Mouse (Mus musculus): Measurements from ENCODE around the gene Stra6l.
A peak's percentile ranks its signal among the peaks of the same experiment; 100 is the strongest.

The Stra6l gene

DNA sequence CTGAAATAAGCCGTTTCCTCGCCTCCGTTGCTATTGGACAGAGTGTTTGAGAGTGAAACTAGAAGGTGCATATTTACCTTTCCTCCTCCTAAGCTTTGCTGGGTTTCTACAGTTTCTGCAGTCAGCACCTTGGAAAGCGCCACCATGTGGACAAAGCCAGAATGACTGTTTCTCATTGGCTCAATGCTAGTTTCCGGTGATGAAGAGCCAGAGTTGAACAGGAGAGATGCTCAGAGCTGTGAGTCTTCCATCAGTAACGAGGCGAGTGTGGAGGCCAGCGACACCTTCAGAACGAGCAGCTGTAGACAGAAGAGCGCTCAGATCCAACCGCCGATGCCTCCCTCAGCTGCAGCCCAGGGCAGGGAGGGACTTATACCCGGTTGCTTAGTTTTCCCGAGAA is 4.1 kb upstream of the Stra6l start:
- DNase-seq (ENCODE audit: low read depth), result no peak

DNA sequence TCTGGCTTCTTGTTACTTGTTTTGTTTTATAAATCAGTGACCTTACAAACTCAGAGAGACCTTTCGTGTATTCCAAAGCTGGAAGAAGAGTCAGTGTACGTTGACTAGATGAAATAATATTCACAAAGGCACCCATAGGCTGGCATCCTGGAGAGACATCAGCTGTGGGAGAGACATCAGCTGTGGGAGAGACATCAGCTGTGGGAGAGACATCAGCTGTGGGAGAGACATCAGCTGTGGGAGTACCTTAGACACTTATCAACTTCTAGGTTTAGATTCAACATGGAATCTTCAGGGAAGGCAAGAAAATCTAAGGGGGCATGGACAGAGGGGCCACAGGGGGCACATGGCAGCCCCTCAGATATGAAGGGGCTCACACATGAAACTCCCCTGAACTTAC is 2.2 kb upstream of the Stra6l start:
- no peak for DNase-seq (ENCODE audit: low read depth)

DNA sequence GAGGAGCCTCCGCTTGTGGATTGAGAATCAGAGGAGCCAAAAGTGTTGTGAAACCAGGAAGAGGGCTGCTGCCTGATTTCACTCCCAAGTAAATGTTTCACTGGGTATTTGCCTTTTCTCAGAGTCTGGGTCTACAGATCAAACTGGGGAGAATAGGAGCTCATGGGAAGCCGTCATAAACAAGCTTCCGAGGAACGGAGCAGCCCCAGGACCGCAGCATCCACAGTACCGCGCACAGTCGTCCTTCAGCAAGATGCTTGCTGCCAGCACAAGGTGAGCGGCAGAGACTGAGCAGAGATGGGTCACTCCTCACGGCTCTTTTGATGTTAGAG is 327 bp downstream of the Stra6l start:
- no peak for DNase-seq (ENCODE audit: low read depth)

DNA sequence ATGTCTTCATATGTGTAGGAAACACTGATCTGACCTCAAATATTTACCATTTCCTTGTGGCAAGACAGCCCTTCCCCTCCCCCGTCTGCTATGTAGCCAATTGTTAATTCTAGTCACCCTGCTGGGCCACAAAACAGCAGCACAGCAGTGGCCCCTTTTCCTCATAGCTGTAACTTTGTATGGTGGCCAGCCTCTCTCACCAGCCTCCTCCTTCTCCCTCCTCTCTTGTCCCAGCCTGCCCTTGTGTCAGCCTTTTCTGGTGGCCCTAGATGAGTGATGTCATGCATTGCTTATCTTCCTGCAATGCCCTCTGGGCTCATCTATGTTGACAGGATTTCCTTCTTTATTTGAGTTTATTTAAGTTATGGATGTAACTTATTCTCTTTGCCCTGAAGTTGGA is 955 bp downstream of the Stra6l start:
- no peak for DNase-seq (ENCODE audit: low read depth)

DNA sequence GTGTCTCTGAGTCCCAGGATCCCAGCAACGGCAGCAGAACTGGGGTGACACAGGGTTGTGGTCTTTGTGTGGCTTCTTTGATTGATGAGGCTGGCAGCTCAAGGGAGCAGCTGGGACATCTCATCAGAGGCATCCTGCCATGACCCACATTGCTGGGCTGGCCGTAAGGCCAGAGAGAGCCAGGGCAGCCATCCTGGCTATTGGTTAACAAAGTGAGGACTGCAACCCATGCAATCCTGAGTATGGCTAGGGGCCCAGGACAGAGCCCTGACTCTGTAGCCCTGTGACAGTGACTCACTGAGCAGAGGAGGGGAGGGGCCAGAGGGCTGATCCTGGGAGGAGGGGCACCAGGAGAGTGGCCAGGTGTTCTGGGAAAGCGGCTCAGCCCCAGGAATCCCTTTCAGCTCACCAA is 3.2 kb downstream of the Stra6l start:
- DNase-seq (ENCODE audit: low read depth), result peak; percentile 29

DNA sequence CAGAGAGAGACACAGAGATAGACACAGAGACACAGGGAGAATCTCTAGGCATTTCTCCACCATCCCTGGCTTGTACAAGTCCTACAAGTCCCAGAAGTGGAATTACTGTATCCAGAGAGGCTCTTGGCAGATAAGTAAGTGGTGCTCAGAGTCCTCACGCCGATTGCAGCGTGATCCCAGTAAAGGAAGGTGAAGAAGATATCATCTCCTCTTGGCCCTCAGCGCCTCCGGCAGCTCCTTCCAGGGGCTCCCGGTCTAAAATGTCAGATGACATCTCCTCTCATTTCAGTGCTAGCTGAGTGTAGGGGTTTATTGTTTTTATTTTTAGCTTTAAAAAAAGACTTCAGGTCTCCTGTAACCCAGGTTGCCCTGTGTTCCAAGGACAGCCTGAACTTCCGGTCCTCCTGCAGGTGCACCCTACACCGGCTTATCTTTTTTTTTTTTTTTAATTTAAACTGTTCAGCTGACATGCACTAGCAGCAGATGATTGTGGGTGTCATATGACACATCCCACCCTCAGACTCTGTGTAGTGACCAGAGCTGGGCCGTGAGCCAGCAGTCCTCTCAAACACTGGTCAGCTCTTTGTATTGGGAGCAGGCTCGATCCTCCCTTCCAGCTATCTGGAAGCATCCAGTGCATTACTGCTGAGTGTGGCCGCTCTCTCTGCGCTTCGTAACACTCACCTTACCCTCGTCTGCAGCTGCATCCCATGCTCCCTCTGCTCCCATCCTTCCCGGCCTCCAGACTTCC is 5.2 kb downstream of the Stra6l start:
- no peak for DNase-seq (ENCODE audit: low read depth)

DNA sequence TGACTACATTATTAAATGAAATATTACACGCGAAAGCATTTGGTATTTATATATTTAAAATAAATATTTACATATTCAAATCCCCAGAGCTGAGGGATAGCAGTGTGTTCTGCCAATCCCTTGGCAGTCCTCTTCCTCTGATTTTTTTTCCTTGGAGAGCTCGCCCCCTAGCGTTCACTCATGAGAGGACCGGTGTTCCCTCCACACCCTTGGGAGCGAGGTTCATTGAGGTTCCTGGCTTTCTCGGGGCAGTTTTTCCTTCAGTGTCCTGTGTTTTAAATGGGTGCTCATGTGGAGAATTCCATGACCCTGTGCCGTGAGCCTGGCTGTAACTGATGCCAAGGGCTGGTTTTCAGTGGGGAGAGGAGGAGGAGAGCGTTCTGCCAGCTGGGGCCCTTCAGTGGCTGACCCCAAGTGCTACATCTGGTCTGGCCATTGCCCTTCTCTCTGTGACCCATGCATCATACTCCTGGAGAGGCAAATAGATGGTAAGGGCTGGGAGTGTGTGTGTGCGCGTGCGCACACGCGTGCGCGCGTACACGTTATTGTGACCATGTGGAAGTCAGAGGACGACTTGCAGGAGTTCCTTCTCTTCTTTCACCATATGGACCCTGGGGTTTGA is 7.5 kb downstream of the Stra6l start:
- DNase-seq (ENCODE audit: low read depth), result no peak

DNA sequence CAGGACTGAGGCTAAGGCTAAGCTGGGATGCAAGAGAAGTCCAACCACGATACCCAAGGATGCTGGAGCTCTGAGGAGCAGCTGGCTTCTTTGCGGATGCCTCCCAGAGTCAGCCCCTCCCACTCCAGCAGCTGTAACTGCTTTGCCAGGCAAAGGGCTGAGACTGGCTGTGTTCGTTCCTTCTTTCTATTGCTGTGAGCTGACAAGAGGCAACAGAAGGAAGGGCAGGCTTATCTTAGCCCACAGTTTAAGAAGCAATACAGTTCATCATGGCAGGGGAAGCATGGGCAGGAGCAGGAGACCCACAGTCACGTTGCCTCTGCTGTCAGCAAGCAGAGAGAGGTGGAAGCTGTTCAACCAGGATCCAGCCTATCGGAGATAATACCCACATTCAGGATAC is 12.7 kb downstream of the Stra6l start:
- no peak for DNase-seq (ENCODE audit: low read depth)

DNA sequence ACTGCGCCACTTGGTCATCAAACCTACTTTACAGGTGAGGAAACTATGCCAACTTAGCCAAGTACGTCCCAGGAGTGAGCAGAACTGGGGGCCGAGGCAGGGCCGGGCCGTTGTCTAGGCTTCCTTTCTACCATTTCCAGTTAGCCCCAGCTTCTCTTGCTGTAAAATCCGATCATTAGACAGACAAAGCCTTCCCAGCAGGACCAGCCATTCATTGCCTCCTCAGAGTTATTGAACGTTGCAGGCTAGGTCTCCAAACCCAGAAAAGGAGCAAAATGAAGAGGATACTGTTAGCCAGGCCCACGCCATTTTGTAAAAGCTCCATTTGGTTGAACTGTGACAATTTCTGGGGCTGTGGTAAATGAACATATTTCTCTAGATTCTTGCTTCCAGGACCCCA is 19.0 kb downstream of the Stra6l start:
- no peak for DNase-seq (ENCODE audit: low read depth)

DNA sequence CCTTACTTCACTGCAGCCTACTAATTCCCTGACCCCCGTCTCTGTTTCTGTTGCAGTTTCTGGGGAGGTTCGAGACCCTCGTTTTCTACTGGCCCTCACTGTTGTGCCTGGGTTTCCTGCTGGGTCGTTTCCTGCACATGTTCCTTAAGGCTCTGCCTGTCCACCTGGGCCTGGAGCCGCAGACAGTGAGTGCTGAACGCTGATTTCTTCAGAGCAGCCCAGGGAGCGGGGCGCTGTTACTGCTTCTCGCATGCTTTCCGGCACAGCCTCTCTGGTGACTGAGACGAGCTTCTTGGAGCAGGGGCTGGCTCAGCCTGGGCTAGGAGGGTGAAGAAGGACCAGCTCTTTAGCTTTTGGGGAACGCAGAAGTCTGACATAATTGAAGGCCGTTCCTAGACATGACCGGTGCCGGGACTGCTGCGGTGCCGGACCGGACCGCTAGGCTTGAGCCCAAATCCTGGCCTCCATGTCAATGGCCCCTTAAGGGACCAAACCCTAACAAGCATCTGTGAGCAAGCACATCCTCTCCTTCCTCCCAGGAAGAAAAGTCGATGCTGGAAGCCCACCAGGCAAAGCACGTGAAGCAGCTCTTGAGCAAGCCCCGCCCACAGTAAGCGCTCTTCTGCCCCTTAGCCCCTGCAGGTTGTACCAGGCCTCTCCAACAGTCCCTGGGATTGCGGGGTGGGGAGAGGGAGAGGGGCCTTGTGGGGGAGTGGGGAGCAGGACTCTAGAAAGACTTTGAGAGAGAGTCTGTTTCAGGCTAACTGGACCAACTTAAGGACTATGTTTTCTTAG is 20.8 kb downstream of the Stra6l start:
- DNase-seq (ENCODE audit: low read depth), result no peak

DNA sequence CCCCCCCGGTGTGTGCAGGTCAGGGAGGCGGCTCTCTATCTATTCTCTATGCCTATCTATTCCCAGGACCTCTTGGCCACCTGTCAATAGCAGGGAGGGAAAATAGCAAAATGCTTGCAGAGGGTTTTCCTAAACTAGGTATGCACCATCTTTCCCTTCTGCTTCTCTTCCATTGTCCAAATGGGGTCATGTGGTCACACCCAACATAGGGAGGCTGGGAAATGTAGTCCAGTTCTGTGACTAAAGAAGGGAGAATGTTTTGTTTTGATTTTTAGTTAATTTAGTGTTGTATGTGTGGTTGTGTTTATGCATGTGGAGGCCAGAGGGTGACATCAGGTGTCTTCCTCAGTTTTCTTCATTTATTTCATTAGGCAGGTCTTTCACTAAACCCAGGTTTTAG is 23.7 kb downstream of the Stra6l start:
- no peak for DNase-seq (ENCODE audit: low read depth)

DNA sequence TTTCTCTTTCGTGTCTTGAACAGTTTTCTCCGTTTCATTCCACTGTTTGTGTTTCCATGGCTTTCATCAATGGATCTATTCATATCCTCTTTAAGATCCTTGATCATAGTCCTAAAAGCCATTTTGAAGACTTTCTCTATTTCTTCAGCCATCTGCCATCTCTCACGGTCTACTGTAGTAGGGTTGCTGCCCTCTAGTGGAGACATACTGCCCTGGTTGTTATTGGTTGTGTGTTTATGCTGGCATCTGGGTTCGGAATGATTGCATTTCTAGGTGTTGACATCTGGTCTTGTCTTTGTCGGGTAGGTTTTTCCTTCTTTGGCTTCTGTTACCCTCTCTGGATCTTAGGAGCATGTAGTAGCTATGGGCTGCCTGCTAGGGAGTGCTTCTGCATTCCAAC is 30.5 kb downstream of the Stra6l start:
- no peak for DNase-seq (ENCODE audit: low read depth)

DNA sequence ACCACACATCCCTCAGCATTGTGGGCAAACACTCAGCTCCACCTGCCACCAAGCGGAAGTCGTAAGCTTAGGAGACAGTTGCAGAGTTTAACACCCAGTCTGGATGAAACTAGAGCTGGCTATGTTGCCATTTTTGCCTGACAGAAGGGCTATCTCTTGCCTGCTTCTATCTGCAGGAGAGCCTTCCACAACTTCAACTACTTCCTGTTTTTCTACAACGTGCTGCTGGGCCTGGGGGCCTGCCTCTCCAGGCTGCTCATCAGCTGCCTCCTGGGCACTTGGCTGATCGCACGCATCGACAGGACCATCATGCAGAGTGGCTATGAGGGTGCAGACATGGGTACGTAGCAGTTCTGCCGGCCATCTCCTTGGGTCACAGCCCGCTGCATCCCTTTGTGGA is 34.1 kb downstream of the Stra6l start:
- no peak for DNase-seq (ENCODE audit: low read depth)

DNA sequence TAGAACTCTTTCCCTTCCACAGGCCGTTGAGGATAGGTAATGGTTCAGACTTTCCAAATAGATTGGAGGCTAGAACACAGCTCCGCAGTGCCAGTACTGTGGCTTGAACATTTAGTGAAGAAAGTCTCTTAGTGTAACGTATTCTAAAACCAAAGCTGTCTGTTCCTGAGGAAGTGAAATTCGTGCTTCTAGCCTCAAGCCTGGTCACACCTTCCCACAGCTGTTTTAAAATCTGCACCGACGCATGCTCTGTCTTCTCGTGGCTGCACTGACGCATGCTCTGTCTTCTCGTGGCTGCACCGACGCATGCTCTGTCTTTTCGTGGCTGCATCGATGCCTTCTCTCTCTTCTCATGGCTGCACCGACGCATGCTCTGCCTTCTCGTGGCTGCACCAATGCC is 34.8 kb downstream of the Stra6l start:
- DNase-seq (ENCODE audit: low read depth), result no peak

DNA sequence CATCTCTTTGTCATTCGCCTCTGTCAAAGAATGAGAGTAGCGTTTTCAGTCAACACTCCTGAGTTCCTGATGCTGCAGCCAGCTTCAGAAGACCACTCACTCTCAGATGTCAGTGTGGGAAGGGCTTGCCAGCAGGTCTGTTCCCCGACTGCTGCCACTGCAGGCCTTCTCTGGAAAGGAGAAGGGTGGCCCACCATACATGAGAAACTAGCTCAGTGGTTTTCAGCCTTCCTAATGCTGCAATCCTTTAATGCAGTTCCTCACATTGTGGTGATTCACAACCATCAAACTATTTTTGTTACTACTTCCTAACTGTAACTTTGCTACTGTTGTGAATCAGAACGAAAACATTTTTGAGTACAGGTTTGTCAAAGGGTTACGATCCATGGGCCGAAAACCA is 41.0 kb downstream of the Stra6l start:
- DNase-seq (ENCODE audit: low read depth), result no peak

DNA sequence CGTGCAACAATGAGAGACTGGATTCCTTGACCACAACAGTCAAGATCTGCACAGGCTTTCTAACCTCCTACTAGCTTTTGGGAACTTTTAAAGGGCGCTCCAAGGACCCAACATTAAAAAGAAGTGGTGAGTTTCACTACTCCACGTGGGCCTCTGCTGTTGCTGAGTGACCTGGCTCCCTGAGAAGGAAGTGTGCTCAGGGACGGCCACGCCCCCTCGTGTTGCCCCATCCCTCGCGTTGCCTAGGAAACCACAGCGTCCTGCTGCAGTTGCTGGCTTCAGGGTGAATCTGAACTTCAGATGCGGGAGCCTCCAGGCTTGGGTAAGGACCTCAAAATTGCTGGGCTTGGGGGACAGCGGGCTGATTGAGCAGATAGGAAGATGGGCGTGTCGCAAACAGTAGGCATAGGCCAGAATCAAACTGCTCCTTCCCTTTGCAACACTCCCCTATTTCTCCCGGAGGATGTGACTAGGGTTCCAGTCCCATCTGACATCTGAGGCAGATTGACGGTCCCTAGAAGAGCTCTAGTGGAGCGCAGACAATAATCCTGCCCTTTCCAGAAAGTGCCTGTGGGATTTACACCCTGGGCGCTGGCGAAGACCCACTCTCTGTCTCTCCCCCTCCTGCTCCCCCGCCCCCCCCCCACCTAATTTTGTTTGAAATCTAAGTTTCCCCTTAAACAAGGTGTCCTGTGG is 41.8 kb downstream of the Stra6l start, which contains the start of gene Ccdc180:
TSS of gene Ccdc180 (plus strand) at position 238 of the 696 bp plus-strand sequence.
- DNase-seq (ENCODE audit: low read depth), result peak; percentile 16

DNA sequence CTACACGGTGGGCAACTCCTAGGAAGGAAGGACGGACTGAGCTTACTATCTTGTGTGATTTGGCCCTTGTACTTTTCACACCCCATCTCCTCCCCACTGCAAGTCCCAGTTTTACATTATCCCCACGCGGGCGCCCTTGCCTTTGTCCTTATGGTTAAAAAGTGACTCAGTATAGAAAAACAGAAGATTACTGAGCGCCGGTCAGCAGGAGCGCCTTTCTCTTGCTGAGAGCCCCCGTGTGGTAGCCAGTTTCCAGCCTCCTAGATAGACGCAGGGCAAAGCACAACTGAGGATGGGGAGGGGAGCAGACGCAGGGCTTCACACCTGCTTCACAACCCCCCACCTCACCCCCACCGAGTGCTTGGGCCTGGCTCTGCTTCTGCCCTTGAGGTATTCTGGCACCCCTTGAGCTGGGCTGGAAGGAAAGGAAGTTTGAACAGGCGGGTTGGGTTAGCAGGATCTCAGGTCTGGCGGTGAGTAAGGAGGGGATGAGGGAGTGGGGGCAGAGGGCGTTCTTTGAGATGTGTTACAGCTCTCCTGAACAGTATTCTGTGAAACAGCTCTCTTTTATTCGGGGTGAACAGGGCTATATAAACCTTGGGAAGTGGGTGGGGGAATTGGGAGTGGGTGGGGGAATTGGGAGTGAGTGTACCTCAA is 48.1 kb downstream of the Stra6l start:
- DNase-seq (ENCODE audit: low read depth), result no peak

DNA sequence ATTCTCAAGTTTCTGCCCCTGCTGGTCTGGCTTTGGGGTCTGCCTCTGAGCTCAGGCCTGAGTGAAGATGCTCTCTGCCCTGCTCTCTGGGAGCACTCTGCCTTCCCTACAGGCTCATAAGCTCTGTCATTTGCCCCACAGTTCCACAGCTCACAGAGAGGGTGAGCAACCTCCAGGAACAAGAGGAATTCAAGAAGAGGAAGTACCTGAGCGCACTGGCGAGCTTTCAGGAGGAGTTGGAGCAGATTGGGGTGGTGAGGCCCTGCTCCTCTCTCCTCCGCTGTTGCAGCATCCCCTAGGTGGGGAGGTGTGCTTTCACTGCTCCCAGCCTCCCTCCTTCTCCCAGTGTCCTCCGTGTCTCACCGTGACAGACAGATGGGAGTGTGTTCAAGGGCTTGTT is 49.9 kb downstream of the Stra6l start:
- DNase-seq (ENCODE audit: low read depth), result no peak

DNA sequence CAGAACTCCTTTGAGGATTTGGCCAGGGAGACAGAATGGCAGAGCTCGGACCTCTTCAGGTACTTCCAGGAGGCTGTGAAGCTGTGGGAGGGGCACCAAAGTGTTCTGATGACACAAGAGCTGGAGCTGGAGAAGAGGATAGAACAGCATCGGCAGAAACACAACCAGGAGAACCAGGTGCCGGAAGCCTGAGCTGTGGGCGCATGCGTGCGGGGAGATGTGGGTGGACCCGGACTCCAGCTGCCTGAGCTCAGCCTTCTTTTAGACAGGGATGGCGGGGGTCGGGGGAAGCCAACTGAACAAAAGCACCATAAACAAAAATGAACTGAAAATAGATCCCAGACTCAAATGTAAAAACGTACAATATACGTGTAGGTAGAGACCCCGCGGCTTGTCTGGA is 60.8 kb downstream of the Stra6l start:
- DNase-seq (ENCODE audit: low read depth), result no peak

DNA sequence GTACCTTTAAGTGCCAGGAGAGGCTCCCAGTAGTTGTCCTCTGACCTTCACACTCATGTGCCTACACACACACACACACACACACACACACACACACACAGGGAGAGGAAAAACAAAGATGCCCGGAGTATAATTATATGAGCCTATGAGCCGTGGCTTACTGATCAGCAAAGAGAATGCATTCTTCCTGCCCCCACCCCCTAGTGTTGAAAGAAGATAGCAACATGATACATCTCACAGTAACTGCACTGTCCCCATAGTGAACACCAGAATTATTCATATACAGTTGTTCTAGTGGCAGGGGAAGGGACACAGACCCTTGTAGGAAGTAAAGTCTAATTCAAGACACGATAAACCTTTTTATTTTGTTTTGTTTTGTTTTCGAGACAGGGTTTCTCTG is 61.5 kb downstream of the Stra6l start:
- no peak for DNase-seq (ENCODE audit: low read depth)

DNA sequence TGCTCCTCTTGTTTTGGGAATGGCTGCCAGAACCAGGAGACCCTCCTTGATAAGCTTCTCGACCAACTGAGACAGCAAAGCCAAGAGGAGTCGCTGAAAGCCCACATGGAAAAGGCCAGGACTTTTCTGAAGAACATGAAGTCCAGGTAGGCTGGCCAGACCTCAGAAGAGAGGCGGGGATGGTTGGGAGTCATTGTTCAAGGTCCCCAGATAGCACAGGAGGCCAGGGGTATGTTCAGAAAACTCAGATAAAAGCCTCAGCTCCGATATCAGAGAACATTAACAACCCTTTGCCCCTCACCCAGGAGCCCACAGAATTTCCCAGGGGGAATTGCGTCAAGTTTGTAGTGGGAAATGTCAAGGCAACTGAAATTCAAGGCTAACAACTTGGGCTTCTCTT is 62.8 kb downstream of the Stra6l start:
- DNase-seq (ENCODE audit: low read depth), result no peak

DNA sequence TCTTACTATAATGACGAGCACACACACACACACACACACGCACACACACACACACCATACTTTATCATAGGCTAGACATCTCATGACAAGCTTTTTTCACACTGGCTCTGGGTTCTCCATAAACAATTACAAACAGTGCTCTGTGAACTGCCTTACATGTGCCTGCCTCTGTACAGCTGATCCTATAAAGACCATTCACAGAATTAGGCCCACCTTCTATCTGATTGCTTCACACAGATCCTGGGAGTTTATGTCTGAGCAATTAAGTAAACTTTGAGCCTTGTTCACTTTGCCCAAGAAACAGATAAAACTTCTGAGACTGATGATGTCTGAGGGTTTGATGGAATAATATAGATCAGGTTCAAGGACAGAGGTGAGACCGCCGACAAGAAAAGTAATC is 63.4 kb downstream of the Stra6l start:
- no peak for DNase-seq (ENCODE audit: low read depth)

All from fibroblast of lung, adult 2 months (primary cell).